Mouse (Mus musculus) ovary, adult 18-20 months (tissue): ENCODE measurements at regions not wholly inside any gene's neighbourhood (a gene's known extent, or its start where the extent isn't known, plus 50 kb on each side); places are given as distances from the start of the nearest gene placed in this dataset.

ENCODE experiments used
- DNase-seq: peaks from one replicate; pipeline ENCODE4 v3.0.0; 2022; ENCODE audit warnings: low spot score, mixed read lengths

DNA sequence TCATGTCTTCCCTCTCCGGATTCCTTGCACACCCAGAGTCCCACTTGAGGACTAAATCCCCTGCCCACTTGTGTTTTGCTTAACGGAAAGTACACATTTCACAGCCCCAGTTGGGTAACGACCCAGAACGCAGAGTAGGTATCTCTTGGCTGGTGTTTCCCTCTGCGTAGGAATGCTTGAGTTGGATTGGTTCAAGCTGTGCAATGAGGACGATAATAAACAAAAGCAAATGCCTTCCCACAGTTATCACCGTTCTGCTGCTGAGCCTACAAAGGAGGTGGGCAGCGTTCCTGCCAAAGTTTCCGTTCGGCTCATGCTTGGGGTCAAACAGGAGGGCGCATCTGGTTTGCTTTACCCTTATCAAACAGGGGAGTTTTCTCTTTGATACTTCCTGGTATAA lies 212.3 kb upstream of the Sfrp2 start:
- no peak for DNase-seq

DNA sequence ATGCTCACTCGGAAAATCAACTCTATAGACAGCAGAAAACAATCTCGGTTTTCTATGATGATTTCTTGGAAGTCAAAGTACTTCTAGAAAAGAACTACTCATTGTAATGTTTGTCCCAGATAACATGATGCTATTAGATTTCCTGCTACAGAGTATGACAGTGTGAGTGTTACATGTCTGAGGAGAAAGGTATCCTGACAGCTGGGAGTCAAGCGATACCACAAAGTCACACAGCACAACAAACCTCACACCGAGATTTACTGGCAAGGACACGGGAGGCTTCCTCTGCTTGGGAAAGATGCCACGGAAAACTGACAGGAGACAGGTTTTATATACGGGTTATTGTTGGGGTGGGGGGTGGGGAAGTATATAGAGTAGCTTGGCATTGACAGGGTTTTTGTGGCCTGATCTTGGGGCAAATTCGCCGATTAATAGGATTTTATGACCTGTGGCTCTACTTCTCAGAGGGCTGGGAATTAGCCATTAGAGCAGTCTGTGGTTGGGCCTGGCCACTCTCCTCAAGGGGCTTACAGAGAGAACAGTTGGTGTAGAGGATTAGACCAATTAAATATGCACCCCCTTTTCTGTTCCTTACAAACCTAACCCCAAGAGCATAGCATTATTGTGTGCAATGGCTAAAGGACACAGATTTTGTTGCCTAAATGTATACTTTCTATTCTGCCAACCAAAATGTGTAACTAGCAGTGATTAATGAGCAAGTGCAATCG lies 209.2 kb upstream of the Sfrp2 start:
- no peak for DNase-seq

GRCm38 (mm10) chr3:83562026-83562425 lies 204.1 kb upstream of the Sfrp2 start:
- no peak for DNase-seq

- DNase-seq = no peak
Observed at GRCm38 (mm10) chr3:83575526-83575925, 190.6 kb upstream of the Sfrp2 start.

DNA sequence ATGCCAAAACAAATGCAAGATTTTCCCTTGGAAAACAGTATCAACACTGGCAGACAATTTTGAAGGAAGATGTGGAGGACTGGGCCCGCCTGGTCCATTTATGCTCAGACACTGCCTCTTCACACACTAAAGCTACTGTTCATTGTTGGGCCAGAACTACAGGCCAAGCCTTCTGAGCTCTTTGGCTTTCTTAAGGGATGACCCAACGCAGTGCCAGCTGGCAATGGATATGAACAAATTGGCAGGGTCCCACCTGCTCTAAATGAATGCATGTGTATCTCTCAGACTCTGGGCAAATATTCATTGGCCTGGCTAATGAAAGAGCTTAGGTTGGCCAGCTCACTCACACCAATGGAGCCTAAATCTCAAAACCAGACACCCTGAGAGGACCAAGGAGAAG lies 190.0 kb upstream of the Sfrp2 start:
- no peak for DNase-seq

DNA sequence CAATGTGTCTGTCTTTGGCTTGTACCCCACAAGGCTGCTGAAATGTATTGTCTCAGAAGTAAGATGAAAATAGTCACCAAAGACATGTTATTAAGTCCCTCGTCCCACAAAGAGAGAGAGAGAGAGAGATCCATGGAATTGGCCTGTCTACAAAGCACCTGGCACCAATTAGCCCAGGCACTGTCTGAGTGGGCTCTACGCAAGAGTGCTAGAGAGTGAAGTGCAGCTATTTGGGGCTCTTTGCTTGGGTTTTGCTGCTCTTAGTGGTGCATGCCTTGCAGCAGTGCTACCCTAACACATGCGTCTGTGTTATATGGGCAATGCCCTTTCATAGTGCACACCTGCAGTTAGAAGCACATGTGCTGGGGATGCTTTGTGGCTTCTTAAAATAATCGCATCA lies 185.4 kb upstream of the Sfrp2 start:
- no peak for DNase-seq

DNA sequence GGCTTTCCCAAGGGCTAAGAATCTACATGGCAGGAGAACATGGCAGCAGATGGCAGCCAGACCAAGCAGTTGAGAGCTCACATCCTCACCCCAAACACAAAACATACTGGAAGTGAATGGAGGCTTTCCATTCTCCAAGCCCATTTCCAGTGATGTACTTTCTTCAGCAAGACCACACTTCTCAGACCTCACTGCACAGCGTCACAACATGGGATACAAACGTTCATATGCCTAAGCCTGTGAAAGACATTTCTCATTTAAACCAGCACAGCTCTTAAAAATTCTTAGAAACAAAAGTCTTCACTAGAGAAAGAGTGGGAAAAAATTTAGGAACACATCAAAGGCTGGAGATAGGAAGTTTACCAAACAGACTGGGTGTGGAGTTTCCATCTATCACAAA lies 183.9 kb upstream of the Sfrp2 start:
- DNase-seq = no peak

DNA sequence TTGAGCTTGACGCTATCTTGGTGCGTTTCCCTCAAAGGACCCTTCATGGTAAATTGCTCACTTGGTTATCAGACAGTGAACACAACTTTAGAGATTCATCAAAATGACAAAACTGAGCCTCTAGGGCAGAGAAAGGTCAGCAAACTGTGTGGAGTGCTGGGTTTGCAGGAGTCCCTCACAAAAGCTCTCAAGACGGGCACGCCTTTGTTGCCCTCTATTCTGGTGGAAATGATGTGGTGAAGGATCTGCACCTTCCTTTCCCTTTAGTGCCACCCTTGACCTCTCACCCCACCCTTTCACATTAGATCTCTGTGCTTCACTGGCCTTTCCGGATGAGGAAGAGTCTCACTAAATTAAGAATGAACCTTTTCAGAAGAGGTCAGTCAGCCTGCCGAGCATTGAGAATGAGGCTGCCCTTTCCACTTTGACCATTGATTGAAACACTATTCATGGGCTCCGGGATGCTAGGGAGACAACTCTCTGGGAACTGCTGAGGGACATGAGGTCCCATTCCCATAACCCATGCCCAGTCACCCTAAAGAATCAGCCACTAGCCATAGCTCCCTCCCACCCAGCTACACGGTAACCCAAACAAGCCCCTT lies 182.9 kb upstream of the Sfrp2 start:
- DNase-seq = no peak

DNA sequence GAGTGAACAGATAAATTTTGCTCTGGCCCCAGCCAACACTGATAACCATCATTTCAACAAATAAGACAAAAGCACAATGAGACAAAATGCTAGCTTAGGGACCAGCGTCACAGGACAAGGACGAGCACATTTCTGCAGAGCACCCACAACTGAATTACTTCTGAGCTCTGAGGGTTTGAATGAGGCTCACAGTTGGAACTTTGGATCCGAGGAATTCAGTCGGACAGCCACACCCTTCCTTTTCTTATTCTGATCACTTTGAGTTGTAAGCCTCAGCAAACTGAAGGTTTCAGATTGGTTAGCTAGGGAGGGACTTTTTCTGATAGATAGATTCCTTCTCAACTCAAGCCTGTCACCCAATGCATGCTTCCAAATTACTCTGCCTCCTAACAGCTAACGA lies 180.0 kb upstream of the Sfrp2 start:
- DNase-seq = no peak

DNA sequence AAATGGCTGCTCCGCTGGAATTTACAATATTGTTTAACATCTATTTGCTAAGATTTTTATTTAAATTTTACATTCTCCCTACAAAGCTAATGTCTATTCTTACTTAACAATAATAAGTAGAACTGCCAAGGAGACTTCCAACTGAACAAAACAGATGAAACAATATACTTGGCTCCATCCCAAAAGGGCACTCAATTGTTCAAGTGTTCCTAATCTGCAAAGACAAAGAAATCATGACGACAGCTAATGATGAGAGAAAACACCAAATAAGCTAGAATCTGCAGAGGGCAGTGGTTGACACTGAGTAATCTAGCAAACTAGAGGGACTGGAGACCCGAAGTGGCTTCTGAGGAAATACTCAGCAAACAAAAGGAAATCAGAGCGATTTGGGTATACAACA lies 179.6 kb upstream of the Sfrp2 start:
- DNase-seq = no peak

DNA sequence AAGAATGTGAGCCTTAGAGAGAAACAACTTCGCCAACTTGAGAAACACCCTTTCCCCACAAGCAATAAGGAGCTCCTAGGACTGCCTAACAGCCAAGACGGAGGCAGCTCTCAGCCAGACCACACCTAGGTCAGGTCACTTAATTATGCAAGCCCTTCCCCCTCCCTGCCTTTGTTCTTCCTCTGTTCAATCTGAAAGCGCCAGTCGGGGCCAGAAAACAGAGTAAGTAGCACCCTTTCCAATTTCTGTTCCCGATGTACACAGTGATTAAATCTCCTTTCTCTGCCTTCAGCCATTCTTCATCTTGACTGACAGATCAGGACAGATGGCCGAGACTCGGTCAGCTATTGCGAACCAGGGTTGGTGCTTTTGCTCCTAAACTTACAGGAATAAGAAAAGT lies 177.0 kb upstream of the Sfrp2 start:
- DNase-seq = no peak

- no peak for DNase-seq
Observed at GRCm38 (mm10) chr3:83591206-83591605, 174.9 kb upstream of the Sfrp2 start.

GRCm38 (mm10) chr3:83593321-83593720 lies 172.8 kb upstream of the Sfrp2 start:
- no peak for DNase-seq

- DNase-seq = no peak
Observed at GRCm38 (mm10) chr3:83601506-83601905, 164.6 kb upstream of the Sfrp2 start.

DNA sequence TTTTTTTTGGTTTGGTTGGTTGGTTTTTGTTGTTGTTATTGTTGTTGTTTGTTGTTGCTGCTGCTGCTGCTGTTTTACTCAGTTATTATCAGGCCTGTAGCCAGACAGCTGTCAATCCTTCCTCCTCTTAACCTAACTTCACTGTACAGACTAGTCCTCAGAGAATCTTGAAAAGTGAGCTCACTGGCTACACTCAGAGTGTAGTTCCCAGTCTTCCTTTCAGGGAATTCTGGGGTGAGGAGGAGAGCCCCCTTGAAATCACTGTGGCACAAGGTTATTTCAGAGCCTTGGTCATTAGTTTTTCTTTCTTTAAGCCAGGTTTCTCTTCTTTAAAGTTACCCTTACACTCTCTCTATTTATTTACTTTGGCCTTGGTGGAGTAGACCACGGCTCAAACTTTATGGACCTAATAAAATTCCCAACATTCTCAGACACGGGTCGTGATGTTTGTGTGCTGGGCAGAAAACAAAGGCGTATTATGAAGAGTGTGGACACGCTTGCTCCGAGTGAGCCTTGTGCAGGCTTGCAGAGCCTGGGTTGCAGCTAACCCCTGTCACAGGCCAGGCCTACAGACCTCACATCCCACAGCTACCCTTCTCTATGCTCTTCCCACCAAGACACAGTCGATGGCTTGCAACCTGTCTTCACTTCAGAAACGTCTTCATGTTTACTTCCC lies 156.9 kb upstream of the Sfrp2 start:
- no peak for DNase-seq

- DNase-seq = no peak
Observed at GRCm38 (mm10) chr3:83620435-83620834, 145.7 kb upstream of the Sfrp2 start.

GRCm38 (mm10) chr3:83633032-83633431 lies 133.1 kb upstream of the Sfrp2 start:
- no peak for DNase-seq

DNA sequence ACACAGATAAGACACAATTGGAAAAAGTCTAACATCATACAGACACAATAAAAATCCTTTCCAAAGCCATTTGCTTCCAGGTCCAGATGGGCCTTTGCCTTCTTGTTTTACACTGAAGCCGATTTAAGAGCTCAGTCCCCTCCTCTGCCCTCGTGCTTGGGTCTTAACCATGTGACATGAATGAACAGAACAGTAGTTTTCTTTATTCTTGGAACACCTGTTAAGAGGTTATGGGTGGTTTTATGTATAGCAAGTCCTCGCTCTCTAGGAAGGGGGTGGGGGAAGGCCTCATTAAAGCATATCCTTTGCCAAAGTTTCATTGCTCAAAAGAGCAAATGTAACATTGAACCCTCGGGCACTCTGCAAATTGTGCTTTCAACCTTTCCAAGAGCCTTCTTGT lies 125.7 kb upstream of the Sfrp2 start:
- no peak for DNase-seq

DNA sequence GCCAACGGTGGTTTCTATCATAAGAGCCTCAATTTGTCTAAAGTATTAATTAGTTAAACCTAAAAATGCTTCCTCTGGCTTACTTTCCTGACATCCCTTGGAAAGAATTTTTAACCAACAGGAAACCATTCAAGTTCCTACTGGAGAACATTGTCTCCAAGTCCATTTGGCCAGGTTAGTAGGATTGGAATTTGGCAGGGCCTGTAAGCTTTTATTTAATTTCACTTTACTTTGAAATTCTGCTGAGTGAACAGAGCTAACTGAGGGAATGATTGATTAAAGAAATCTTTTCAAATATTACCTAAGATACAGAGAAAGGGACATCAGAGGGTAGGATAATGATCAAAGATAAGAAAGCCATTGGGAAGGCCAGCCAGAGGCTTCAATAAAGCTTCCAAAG lies 102.4 kb upstream of the Sfrp2 start:
- no peak for DNase-seq

DNA sequence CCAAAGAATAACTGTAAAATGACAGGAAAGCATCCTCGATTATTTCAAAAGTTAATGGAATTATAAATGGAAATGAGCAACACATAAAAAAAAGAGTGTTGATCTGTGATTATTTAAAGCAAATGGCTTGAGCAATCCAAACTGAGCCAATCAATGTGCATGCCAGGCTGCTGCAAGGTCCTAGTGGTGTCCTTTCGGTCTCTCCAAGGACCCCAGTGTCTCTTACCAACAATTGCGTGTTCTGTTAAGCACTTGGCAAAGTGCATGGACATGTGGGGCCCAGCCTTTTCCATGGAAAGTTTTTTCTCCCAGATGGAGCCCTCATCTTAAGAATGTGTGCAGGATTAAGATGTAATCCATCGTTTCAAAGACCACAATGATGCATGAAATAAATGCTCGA lies 90.0 kb upstream of the Sfrp2 start:
- DNase-seq = no peak

DNA sequence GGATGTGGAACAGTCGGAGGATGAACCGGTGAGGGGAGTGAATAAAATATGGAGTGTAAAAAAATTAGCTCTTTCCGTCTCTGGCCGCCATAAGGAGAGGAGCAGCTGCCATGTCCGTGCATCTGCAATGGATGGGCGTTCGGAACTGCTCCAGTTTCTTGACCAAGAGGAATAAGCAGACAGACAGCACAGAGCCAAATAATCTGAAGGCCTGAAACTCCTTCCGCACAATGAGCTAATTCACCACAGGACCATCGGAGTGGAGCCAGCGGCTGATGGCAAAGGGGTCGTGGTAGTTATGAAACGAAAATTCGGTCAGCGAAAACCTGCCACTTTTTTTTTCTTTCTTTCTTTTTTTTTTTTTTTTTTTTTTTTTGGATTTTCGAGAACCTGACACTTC lies 79.5 kb upstream of the Sfrp2 start:
- DNase-seq = no peak

DNA sequence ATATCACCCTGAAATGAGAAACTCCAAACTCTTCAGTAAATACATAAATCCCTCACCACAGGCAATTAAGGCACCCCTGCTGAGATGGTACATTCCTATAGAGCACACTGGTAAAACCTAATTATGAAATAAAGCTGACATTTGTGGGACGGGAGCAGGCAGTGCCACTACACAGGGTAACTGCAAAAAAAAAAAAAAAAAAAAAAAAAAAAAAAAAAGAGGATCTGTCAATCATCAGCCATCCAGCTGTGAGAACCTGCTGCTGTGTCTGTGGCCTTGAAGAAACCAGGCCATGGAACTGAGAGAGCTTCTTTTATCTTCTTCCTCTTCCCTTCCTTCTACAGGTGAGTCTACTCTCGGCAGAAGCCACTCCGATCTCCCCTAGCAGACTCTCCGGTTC lies 78.6 kb upstream of the Sfrp2 start:
- no peak for DNase-seq
